Mouse (Mus musculus): ENCODE measurements around the gene Foxa1. TPM values are rescaled to one million over a fixed set of nuclear protein-coding genes. Genes with fewer than 3 reads are reported as not detected.

Gene Foxa1
- total RNA-seq, 2 experiments from 2014 or later, result not detected

- DNase-seq, result peak in 1 of 2 experiments; percentile 8
- intact Hi-C loops (cut with DNase I), result loop anchor here (10.0 kb wide), 1 partner anchor 1008 kb away; the partner anchor contains the start of gene Nkx2-1
Observed at GRCm38 (mm10) chr12:57542746-57543626, 3.7 kb downstream of the Foxa1 start.

GRCm38 (mm10) chr12:57541931-57542745 lies 4.6 kb downstream of the Foxa1 start:
- DNase-seq, result peak in 1 of 2 experiments; percentile 11
- intact Hi-C loops (cut with DNase I), result loop anchor here (10.0 kb wide), 1 partner anchor 1007 kb away; the partner anchor contains the start of gene Nkx2-1

- intact Hi-C loops (cut with DNase I), result loop anchor here (10.0 kb wide), 1 partner anchor 1006 kb away; the partner anchor contains the start of gene Nkx2-1
- peak in 1 of 2 experiments; percentile 21 for DNase-seq
Observed at GRCm38 (mm10) chr12:57541118-57541517, 5.6 kb downstream of the Foxa1 start.

- peak in 1 of 2 experiments; percentile 60 for DNase-seq
- intact Hi-C loops (cut with DNase I), result loop anchor here (5.0 kb wide), 1 partner anchor 842 kb away; no protein-coding TSS in a partner anchor
Observed at GRCm38 (mm10) chr12:57539551-57539985, 7.1 kb downstream of the Foxa1 start.

- intact Hi-C loops (cut with DNase I), result loop anchor here (5.0 kb wide), 1 partner anchor 842 kb away; no protein-coding TSS in a partner anchor
- DNase-seq, result peak; percentile 55 to 57
Observed at GRCm38 (mm10) chr12:57538588-57539550, 7.8 kb downstream of the Foxa1 start.

- DNase-seq, result peak in 1 of 2 experiments; percentile 25
- intact Hi-C loops (cut with DNase I), result loop anchor here (5.0 kb wide), 1 partner anchor 841 kb away; no protein-coding TSS in a partner anchor
Observed at GRCm38 (mm10) chr12:57537791-57538587, 8.7 kb downstream of the Foxa1 start.

- intact Hi-C loops (cut with DNase I), result loop anchor here (5.0 kb wide), 1 partner anchor 840 kb away; no protein-coding TSS in a partner anchor
- DNase-seq, result peak in 1 of 2 experiments; percentile 3
Observed at GRCm38 (mm10) chr12:57536909-57537670, 9.6 kb downstream of the Foxa1 start.

- intact Hi-C loops (cut with DNase I), result loop anchor here (5.0 kb wide), 1 partner anchor 839 kb away; no protein-coding TSS in a partner anchor
Observed at GRCm38 (mm10) chr12:57536056-57536908, 10.4 kb downstream of the Foxa1 start.

GRCm38 (mm10) chr12:57534879-57535611 lies 11.7 kb downstream of the Foxa1 start:
- intact Hi-C loops (cut with DNase I), result loop anchor here (5.0 kb wide), 1 partner anchor 838 kb away; no protein-coding TSS in a partner anchor
- peak in 1 of 2 experiments; percentile 7 for DNase-seq

More at GRCm38 (mm10) chr12:57536056-57536908, 10.4 kb downstream of the Foxa1 start:
- peak in 1 of 2 experiments; percentile 10 for DNase-seq

- intact Hi-C loops (cut with DNase I), result no loop called here
- DNase-seq, result no peak
Observed at GRCm38 (mm10) chr12:57534517-57534878, 12.2 kb downstream of the Foxa1 start.

- no peak for DNase-seq
- intact Hi-C loops (cut with DNase I), result no loop called here
Observed at GRCm38 (mm10) chr12:57530474-57530873, 16.2 kb downstream of the Foxa1 start.

- no peak for DNase-seq
- intact Hi-C loops (cut with DNase I), result no loop called here
Observed at GRCm38 (mm10) chr12:57528335-57528734, 18.4 kb downstream of the Foxa1 start.

GRCm38 (mm10) chr12:57515702-57516377 lies 30.9 kb downstream of the Foxa1 start:
- intact Hi-C loops (cut with DNase I), result no loop called here
- no peak for DNase-seq

GRCm38 (mm10) chr12:57514552-57514951 lies 32.2 kb downstream of the Foxa1 start:
- intact Hi-C loops (cut with DNase I), result no loop called here
- DNase-seq, result no peak

- intact Hi-C loops (cut with DNase I), result no loop called here
- no peak for DNase-seq
Observed at GRCm38 (mm10) chr12:57511560-57511959, 35.2 kb downstream of the Foxa1 start.

- DNase-seq, result no peak
- intact Hi-C loops (cut with DNase I), result no loop called here
Observed at GRCm38 (mm10) chr12:57511127-57511526, 35.6 kb downstream of the Foxa1 start.

Measured in heart, postnatal 10 days (tissue).